Mouse (Mus musculus) layer of hippocampus, adult 9-10 months (tissue): ENCODE results near the gene Gm29289.
"Not testable (repeated sequence)": the region's sequence is repeated elsewhere in the genome, so short reads cannot be mapped to it uniquely, and the experiment has no call there.

Experiments used
- DNase-seq: peaks from one replicate; pipeline ENCODE4 v3.0.0; 2022; ENCODE audit warnings: low spot score

Gm29289 gene

DNA sequence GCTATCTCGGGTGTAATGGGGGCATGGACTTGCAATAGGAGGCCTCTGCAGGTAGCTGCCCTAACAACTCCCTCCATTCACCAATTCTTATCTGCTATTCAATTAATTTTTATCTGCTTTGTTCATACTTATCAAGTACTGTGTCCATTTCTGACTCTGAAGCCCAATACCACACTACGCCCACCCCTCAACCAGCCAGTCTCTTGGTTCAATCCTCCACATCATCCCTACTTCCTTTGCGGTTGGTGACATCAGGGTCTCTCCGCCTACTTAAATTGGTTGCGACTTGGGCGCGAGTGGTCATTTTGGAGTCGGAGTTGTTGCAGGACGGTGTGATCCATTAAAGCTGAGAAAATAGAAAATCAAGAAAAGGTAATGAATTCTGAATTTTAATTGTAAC lies at the start of gene Gm29289:
Gene Gm29289, plus strand, starts transcription at position 301 of the 400 bp plus-strand sequence.
- DNase-seq = not testable (repeated sequence)

DNA sequence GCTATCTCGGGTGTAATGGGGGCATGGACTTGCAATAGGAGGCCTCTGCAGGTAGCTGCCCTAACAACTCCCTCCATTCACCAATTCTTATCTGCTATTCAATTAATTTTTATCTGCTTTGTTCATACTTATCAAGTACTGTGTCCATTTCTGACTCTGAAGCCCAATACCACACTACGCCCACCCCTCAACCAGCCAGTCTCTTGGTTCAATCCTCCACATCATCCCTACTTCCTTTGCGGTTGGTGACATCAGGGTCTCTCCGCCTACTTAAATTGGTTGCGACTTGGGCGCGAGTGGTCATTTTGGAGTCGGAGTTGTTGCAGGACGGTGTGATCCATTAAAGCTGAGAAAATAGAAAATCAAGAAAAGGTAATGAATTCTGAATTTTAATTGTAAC lies 31.7 kb upstream of the Gm29289 start, which contains the start of gene Gm10352:
Gene Gm10352, plus strand, starts transcription at position 301 of the 400 bp plus-strand sequence.
- not testable (repeated sequence) for DNase-seq
